Mouse (Mus musculus) cortical plate, adult 2 months (tissue): ENCODE measurements around the gene Smyd2.

Experiments
- CTCF ChIP-seq: fragments of 200-500 bp; IDR thresholded peaks from 2 replicates; pipeline ENCODE4 v1.5.1; 2011; ENCODE audit warnings: mild to moderate bottlenecking, control low read depth, low read length; ENCODE audit not compliant: insufficient read depth; ENCODE audit errors: extremely low read depth
- POLR2A ChIP-seq: fragments of 200-500 bp; IDR thresholded peaks from 2 replicates; pipeline ENCODE4 v1.6.1; 2011; ENCODE audit warnings: mild to moderate bottlenecking, low read length, control low read depth; ENCODE audit not compliant: insufficient read depth; ENCODE audit errors: extremely low read depth

DNA sequence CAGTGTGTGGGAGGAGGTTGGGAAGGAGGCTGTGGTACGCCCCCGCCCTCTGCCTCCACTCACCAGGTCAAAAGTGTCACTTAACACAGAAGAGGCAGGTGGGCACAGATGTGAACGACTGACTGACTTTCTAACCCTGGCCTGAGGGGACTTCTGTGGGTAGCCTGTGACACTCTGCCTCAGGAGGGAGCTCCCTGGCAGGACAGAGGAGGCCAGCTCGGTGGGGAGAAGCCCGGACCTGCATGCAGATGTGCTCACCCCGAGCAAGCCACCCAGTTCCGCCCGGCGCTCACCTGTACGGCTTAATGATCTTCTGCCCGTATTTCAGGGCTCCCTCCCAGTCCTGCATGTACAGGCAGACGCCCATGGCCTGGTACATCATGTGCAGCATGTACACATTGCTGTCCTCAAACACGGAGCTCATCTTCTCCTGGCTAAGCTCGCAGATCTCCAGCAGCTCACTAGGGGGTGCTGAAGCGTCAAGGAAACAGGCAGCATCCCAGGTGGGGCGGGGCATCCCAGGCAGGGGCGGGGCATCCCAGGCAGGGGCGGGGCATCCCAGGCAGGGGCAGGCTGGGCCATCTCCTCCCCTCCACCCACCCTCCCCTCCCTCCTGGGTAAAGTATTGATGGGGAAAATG is 38.5 kb downstream of the Smyd2 start:
- peak; percentile 55 for TF ChIP-seq CTCF
- no peak for TF ChIP-seq POLR2A
